Mouse (Mus musculus) stomach, embryonic 16.5 days (tissue): ENCODE results near the gene Arfgap3. TPM values are rescaled to one million over a fixed set of nuclear protein-coding genes. Genes with fewer than 3 reads are reported as not detected.
"Not testable (repeated sequence)": the region's sequence is repeated elsewhere in the genome, so short reads cannot be mapped to it uniquely, and the experiment has no call there.

Experiments used
- ATAC-seq: fragments of 200-750 bp; cut with Nextera tagmentation; 2 replicates; pipeline ENCODE4 v1.8.0; 2017; ENCODE audit warnings: moderate number of reproducible peaks, moderate TSS enrichment; ENCODE audit not compliant: insufficient read depth, low FRiP score
- H3K27ac ChIP-seq: fragments of 300-500 bp; sonication (generic); 2 replicates; pipeline ENCODE4 v1.5.1; 2014; ENCODE audit warnings: low read length
- H3K27me3 ChIP-seq: fragments of 300-500 bp; sonication (generic); 2 replicates; pipeline ENCODE4 v1.6.1; 2014; ENCODE audit warnings: low read length, control low read depth, mixed read lengths; ENCODE audit not compliant: control insufficient read depth, insufficient read depth
- H3K36me3 ChIP-seq: fragments of 300-500 bp; sonication (generic); 2 replicates; pipeline ENCODE4 v1.6.1; 2014; ENCODE audit warnings: low read length; ENCODE audit not compliant: control insufficient read depth, insufficient read depth
- H3K4me1 ChIP-seq: fragments of 300-500 bp; sonication (generic); 2 replicates; pipeline ENCODE4 v1.6.1; 2014; ENCODE audit warnings: low read length, control low read depth, mixed read lengths; ENCODE audit not compliant: control insufficient read depth, insufficient read depth
- H3K4me2 ChIP-seq: fragments of 300-500 bp; sonication (generic); 2 replicates; pipeline ENCODE4 v1.6.1; 2014; ENCODE audit warnings: low read depth, low read length, mixed read lengths
- H3K4me3 ChIP-seq: fragments of 300-500 bp; sonication (generic); replicated peaks from 2 replicates; pipeline ENCODE4 v1.5.1; 2014; ENCODE audit warnings: mild to moderate bottlenecking, low read length
- H3K9ac ChIP-seq: fragments of 300-500 bp; sonication (generic); 2 replicates; pipeline ENCODE4 v1.6.1; 2014; ENCODE audit warnings: low read length
- H3K9me3 ChIP-seq: fragments of 300-500 bp; sonication (generic); replicated peaks from 2 replicates; pipeline ENCODE4 v1.6.1; 2016; ENCODE audit warnings: low read length, control low read depth; ENCODE audit not compliant: control insufficient read depth
- WGBS: fragments of 180-500 bp; shearing (Covaris S2); extraction: QIAGEN DNeasy Blood & Tissue Kit; methylation state at CpG from one replicate; pipeline ENCODE4 v1.1.7; 2014; 5-methylcytosine and 5-hydroxymethylcytosine counted together
- polyA plus RNA-seq: library from polyadenylated mRNA; unstranded; fragments of >200 nt; fragmentation: Nextera tagmentation; extraction: Ambion mirVana; gene quantifications from 2 replicates; pipeline ENCODE4 v1.2.1, GENCODE M21; 2015

Gene Arfgap3
- polyA plus RNA-seq, 1 experiment from 2014 or later = 79.9 TPM

- H3K27me3 ChIP-seq, H3K4me1 ChIP-seq, H3K27ac ChIP-seq, H3K9ac ChIP-seq, H3K9me3 ChIP-seq, H3K36me3 ChIP-seq, H3K4me2 ChIP-seq, ATAC-seq, H3K4me3 ChIP-seq: not testable (repeated sequence)
- WGBS = 85% methylated on average over 4 of the region's 4 CpGs
Observed at GRCm38 (mm10) chr15:83368702-83369101, 18.7 kb upstream of the Arfgap3 start.

GRCm38 (mm10) chr15:83368261-83368660 is 18.2 kb upstream of the Arfgap3 start:
- ATAC-seq = peak; percentile 23; the same call in 1 of the 2 replicates
- H3K27me3 ChIP-seq = no peaks in the 10 kb centered on the region
- H3K4me1 ChIP-seq = no peaks in the 10 kb centered on the region
- H3K27ac ChIP-seq = peak overlapping the region; percentile 55
- 65% methylated on average over 2 of the region's 2 CpGs for WGBS
- H3K9me3 ChIP-seq = no peaks in the 10 kb centered on the region
- no peaks in the 10 kb centered on the region for H3K36me3 ChIP-seq
- H3K4me2 ChIP-seq = no peak overlapping the region
- no peak overlapping the region for H3K4me3 ChIP-seq
- H3K9ac ChIP-seq = no peak overlapping the region

GRCm38 (mm10) chr15:83366933-83367552 is 17.0 kb upstream of the Arfgap3 start:
- peak overlapping the region; percentile 57 for H3K4me3 ChIP-seq
- H3K4me2 ChIP-seq = peak overlapping the region; percentile 90
- ATAC-seq = peak; percentile 95
- H3K27me3 ChIP-seq = no peaks in the 10 kb centered on the region
- no peaks in the 10 kb centered on the region for H3K36me3 ChIP-seq
- H3K4me1 ChIP-seq = no peaks in the 10 kb centered on the region
- WGBS = 11% methylated on average over 58 of the region's 58 CpGs
- no peaks in the 10 kb centered on the region for H3K9me3 ChIP-seq
- no peak overlapping the region for H3K27ac ChIP-seq
- peak overlapping the region; percentile 72 for H3K9ac ChIP-seq

- no peaks in the 10 kb centered on the region for H3K27me3 ChIP-seq
- H3K9ac ChIP-seq = no peak overlapping the region
- H3K9me3 ChIP-seq = no peaks in the 10 kb centered on the region
- ATAC-seq = no peak
- H3K27ac ChIP-seq = no peak overlapping the region
- H3K4me3 ChIP-seq = no peak overlapping the region
- H3K4me2 ChIP-seq = peak overlapping the region; percentile 90; the same call in 1 of the 2 replicates
- H3K4me1 ChIP-seq = no peaks in the 10 kb centered on the region
- no peaks in the 10 kb centered on the region for H3K36me3 ChIP-seq
Observed at GRCm38 (mm10) chr15:83365697-83366096, 15.7 kb upstream of the Arfgap3 start.

GRCm38 (mm10) chr15:83364194-83364593 is 14.1 kb upstream of the Arfgap3 start:
- ATAC-seq = no peak
- WGBS = 47% methylated on average over 3 of the region's 3 CpGs
- H3K4me1 ChIP-seq = 0 out of 2 replicates have a peak, but pooled peaks cover 4% of the 10 kb centered on the region

GRCm38 (mm10) chr15:83362813-83363212 is 12.8 kb upstream of the Arfgap3 start:
- H3K9ac ChIP-seq, H3K9me3 ChIP-seq, H3K27ac ChIP-seq, H3K4me1 ChIP-seq, H3K27me3 ChIP-seq, ATAC-seq, H3K4me2 ChIP-seq, H3K4me3 ChIP-seq, H3K36me3 ChIP-seq: not testable (repeated sequence)
- 83% methylated on average over 1 of the region's 1 CpGs for WGBS

More at GRCm38 (mm10) chr15:83364194-83364593, 14.1 kb upstream of the Arfgap3 start:
- Histone ChIP-seq H3K4me2 (no peak overlapping the region), H3K9me3 (no peaks in the 10 kb centered on the region), H3K9ac (no peak overlapping the region), H3K27ac (no peak overlapping the region), H3K36me3 (no peaks in the 10 kb centered on the region), H3K4me3 (no peak overlapping the region), H3K27me3 (no peaks in the 10 kb centered on the region)

GRCm38 (mm10) chr15:83360899-83361298 is 10.9 kb upstream of the Arfgap3 start:
- H3K36me3 ChIP-seq, H3K27ac ChIP-seq, H3K9ac ChIP-seq, H3K4me2 ChIP-seq, ATAC-seq, H3K4me1 ChIP-seq, H3K27me3 ChIP-seq, H3K4me3 ChIP-seq, H3K9me3 ChIP-seq: not testable (repeated sequence)
- 71% methylated on average over 5 of the region's 5 CpGs for WGBS

- Histone ChIP-seq H3K4me1 (0 out of 2 replicates have a peak, but pooled peaks cover 4% of the 10 kb centered on the region), H3K4me3 (no peak overlapping the region), H3K4me2 (no peak overlapping the region), H3K27ac (no peak overlapping the region), H3K36me3 (no peaks in the 10 kb centered on the region), H3K9ac (no peak overlapping the region), H3K9me3 (no peaks in the 10 kb centered on the region), H3K27me3 (no peaks in the 10 kb centered on the region)
- ATAC-seq = no peak
- 71% methylated on average over 3 of the region's 3 CpGs for WGBS
Observed at GRCm38 (mm10) chr15:83360140-83360539, 10.1 kb upstream of the Arfgap3 start.

- H3K9me3 ChIP-seq = no peaks in the 10 kb centered on the region
- no peak overlapping the region for H3K27ac ChIP-seq
- H3K9ac ChIP-seq = no peak overlapping the region
- ATAC-seq = no peak
- 0 out of 2 replicates have a peak, but pooled peaks cover 4% of the 10 kb centered on the region for H3K4me1 ChIP-seq
- H3K36me3 ChIP-seq = no peaks in the 10 kb centered on the region
- no peak overlapping the region for H3K4me2 ChIP-seq
- 83% methylated on average over 1 of the region's 1 CpGs for WGBS
- H3K4me3 ChIP-seq = no peak overlapping the region
- no peaks in the 10 kb centered on the region for H3K27me3 ChIP-seq
Observed at GRCm38 (mm10) chr15:83358476-83358875, 8.4 kb upstream of the Arfgap3 start.
